Mouse (Mus musculus): ENCODE measurements around the gene Arntl2. TPM values are rescaled to one million over a fixed set of nuclear protein-coding genes. Genes with fewer than 3 reads are reported as not detected.

Arntl2 gene
- total RNA-seq, 1 experiment: 8.4 TPM

DNA sequence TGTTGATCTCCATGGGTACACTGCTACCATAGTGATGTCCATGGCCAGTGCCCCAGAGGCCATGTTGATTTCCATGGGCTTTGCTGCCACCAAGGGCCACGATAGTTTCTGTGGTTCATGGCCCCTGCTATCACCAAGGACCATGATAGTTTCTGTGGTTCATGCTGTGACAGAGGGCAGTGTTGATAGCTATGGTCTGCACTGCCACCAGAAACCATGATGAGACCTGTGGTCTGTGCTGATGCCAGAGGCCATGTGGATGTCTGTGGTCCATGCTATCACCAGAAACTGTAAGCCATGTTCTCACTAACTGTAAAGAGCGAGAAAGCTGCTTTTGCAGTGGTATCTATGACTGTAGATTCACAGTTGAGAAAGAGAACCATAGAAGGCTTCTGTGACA lies 40.7 kb upstream of the Arntl2 start:
- TF ChIP-seq CHD2 (IDR thresholded peaks at IDR 0.05; ENCODE audit: low read depth, low read length): no peak
- no peak for TF ChIP-seq HCFC1 (IDR thresholded peaks at IDR 0.05; ENCODE audit: borderline replicate concordance, insufficient read depth, low read length)
- peaks cover 2 to 6% of the 10 kb centered on the region in 2 experiments; a peak in 2 of 4 replicates for H3K4me1 ChIP-seq (ENCODE audit: control insufficient read depth in 2 of 2, insufficient read depth in 2 of 2, low read length in 2 of 2, poor library complexity in 1 of 2)
- H3K9me3 ChIP-seq (ENCODE audit: control insufficient read depth, insufficient read depth, low read depth, low read length): no peaks in the 10 kb centered on the region
- in situ Hi-C loops (cut with MboI; ENCODE audit: low sequenced_read_pairs in 2 of 2, unreplicated experiment in 2 of 2): no loop called here
- DNase-seq (ENCODE audit: low read depth, low spot score): no peak
- H3K27ac ChIP-seq (ENCODE audit: insufficient read depth, low read depth, low read length, poor library complexity, severe bottlenecking): no peak overlapping the region
- no peak overlapping the region for H3K9ac ChIP-seq (ENCODE audit: insufficient read depth, low read depth, low read length, poor library complexity, severe bottlenecking)
- H3K4me3 ChIP-seq (ENCODE audit: insufficient read depth in 1 of 2, low read depth in 1 of 2, low read length in 2 of 2, poor library complexity in 1 of 2, severe bottlenecking in 1 of 2): no peak overlapping the region
- peaks cover 2% of the 10 kb centered on the region; the same call in 1 of the 2 replicates for H3K36me3 ChIP-seq (ENCODE audit: control insufficient read depth, insufficient read depth, low read length, poor library complexity, severe bottlenecking)

DNA sequence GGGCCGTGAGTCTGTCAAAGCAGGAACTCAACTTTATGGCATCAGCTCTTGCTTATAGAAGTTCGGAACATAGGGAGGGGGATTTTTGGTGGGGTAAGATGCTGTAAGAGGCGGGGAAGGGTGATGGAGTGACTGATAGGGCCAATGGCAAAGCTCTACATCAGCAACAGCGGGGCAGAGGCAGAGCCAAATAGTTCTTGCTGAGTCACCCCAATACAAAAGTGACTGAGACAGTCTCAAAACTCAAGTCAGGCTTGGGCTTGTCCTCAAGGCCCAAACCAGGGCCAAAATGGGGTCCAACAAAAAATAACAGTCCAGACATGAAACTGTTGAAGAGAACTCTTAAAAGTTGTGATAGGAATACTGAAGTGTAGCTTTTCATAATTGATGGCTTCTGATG lies 40.2 kb upstream of the Arntl2 start:
- Histone ChIP-seq H3K27ac (ENCODE audit: insufficient read depth, low read depth, low read length, poor library complexity, severe bottlenecking) (no peak overlapping the region), H3K9ac (ENCODE audit: insufficient read depth, low read depth, low read length, poor library complexity, severe bottlenecking) (no peak overlapping the region), H3K4me3 (ENCODE audit: insufficient read depth in 1 of 2, low read depth in 1 of 2, low read length in 2 of 2, poor library complexity in 1 of 2, severe bottlenecking in 1 of 2) (no peak overlapping the region), H3K9me3 (ENCODE audit: control insufficient read depth, insufficient read depth, low read depth, low read length) (no peaks in the 10 kb centered on the region), H3K4me1 (ENCODE audit: control insufficient read depth in 2 of 2, insufficient read depth in 2 of 2, low read length in 2 of 2, poor library complexity in 1 of 2) (peaks cover 2 to 6% of the 10 kb centered on the region in 2 experiments; a peak in 2 of 4 replicates), H3K36me3 (ENCODE audit: control insufficient read depth, insufficient read depth, low read length, poor library complexity, severe bottlenecking) (no peaks in the 10 kb centered on the region; the same call in 1 of the 2 replicates)
- TF ChIP-seq HCFC1 (IDR thresholded peaks at IDR 0.05; ENCODE audit: borderline replicate concordance, insufficient read depth, low read length) (no peak), ZC3H11A (IDR thresholded peaks at IDR 0.05; ENCODE audit: borderline replicate concordance, low read depth, low read length) (peak; percentile 79), ZNF384 (IDR thresholded peaks at IDR 0.05; ENCODE audit: low read depth, low read length) (no peak), CHD2 (IDR thresholded peaks at IDR 0.05; ENCODE audit: low read depth, low read length) (no peak), MAFK (IDR thresholded peaks at IDR 0.05; ENCODE audit: insufficient read depth, low read depth, low read length) (peak; percentile 88)
- in situ Hi-C loops (cut with MboI; ENCODE audit: low sequenced_read_pairs in 2 of 2, unreplicated experiment in 2 of 2): no loop called here
- no peak for DNase-seq (ENCODE audit: low read depth, low spot score)

DNA sequence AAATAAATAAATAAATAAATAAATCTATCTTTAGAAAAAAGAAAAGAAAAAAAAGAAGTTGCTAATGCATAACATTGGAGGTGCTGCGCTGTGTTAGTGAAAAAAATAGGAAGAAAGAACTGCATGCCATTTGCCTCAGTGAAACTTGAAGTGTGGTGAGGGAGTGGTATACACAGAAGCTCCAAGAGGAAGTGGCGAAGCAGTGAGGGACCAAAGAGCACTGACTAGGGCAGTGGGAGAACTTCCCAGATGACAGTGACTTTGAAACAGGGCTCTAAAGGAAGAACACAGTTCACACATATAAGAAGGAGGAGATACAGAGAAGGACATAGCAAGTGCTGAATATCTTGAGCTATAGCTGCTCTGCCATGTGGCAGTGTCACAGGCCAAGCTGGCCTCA lies 36.8 kb upstream of the Arntl2 start:
- no peak overlapping the region for H3K4me3 ChIP-seq (ENCODE audit: insufficient read depth in 1 of 2, low read depth in 1 of 2, low read length in 2 of 2, poor library complexity in 1 of 2, severe bottlenecking in 1 of 2)
- no peaks in the 10 kb centered on the region for H3K9me3 ChIP-seq (ENCODE audit: control insufficient read depth, insufficient read depth, low read depth, low read length)
- TF ChIP-seq MAFK (IDR thresholded peaks at IDR 0.05; ENCODE audit: insufficient read depth, low read depth, low read length): no peak
- DNase-seq (ENCODE audit: low read depth, low spot score): no peak
- in situ Hi-C loops (cut with MboI; ENCODE audit: low sequenced_read_pairs in 2 of 2, unreplicated experiment in 2 of 2): no loop called here
- no peaks in the 10 kb centered on the region; the same call in 1 of the 2 replicates for H3K36me3 ChIP-seq (ENCODE audit: control insufficient read depth, insufficient read depth, low read length, poor library complexity, severe bottlenecking)
- H3K27ac ChIP-seq (ENCODE audit: insufficient read depth, low read depth, low read length, poor library complexity, severe bottlenecking): no peak overlapping the region
- no peak overlapping the region for H3K9ac ChIP-seq (ENCODE audit: insufficient read depth, low read depth, low read length, poor library complexity, severe bottlenecking)
- 0 out of 4 replicates have a peak, but pooled peaks cover 0 to 4% of the 10 kb centered on the region in 2 experiments for H3K4me1 ChIP-seq (ENCODE audit: control insufficient read depth in 2 of 2, insufficient read depth in 2 of 2, low read length in 2 of 2, poor library complexity in 1 of 2)

DNA sequence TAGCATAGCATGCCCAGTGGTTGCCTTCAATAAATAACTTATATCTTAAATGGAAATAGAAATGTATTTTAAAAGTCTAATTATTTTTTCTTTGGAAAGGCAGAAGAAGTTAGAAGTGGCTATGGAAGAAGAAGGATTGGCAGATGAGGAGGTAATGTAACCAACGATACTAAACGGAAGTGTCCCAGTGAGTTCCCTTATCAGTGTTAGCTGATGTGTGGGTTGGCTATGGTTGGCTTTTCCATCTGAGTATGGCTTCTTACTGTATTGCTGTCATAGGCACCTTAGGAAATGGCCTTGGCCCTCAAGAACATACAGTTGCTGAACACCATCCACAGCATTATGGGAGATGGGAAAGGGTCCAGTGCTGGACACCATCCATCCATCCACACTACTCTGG lies 35.8 kb upstream of the Arntl2 start:
- Histone ChIP-seq H3K4me1 (ENCODE audit: control insufficient read depth in 2 of 2, insufficient read depth in 2 of 2, low read length in 2 of 2, poor library complexity in 1 of 2) (0 out of 4 replicates have a peak, but pooled peaks cover 0 to 3% of the 10 kb centered on the region in 2 experiments), H3K9ac (ENCODE audit: insufficient read depth, low read depth, low read length, poor library complexity, severe bottlenecking) (no peak overlapping the region), H3K36me3 (ENCODE audit: control insufficient read depth, insufficient read depth, low read length, poor library complexity, severe bottlenecking) (peaks cover 2% of the 10 kb centered on the region; the same call in 1 of the 2 replicates), H3K9me3 (ENCODE audit: control insufficient read depth, insufficient read depth, low read depth, low read length) (no peaks in the 10 kb centered on the region), H3K27ac (ENCODE audit: insufficient read depth, low read depth, low read length, poor library complexity, severe bottlenecking) (no peak overlapping the region), H3K4me3 (ENCODE audit: insufficient read depth in 1 of 2, low read depth in 1 of 2, low read length in 2 of 2, poor library complexity in 1 of 2, severe bottlenecking in 1 of 2) (no peak overlapping the region)
- in situ Hi-C loops (cut with MboI; ENCODE audit: low sequenced_read_pairs in 2 of 2, unreplicated experiment in 2 of 2): no loop called here
- DNase-seq (ENCODE audit: low read depth, low spot score): no peak
- no peak for TF ChIP-seq CHD2 (IDR thresholded peaks at IDR 0.05; ENCODE audit: low read depth, low read length)
- TF ChIP-seq ZC3H11A (IDR thresholded peaks at IDR 0.05; ENCODE audit: borderline replicate concordance, low read depth, low read length): no peak
- no peak for TF ChIP-seq HCFC1 (IDR thresholded peaks at IDR 0.05; ENCODE audit: borderline replicate concordance, insufficient read depth, low read length)
- TF ChIP-seq ZNF384 (IDR thresholded peaks at IDR 0.05; ENCODE audit: low read depth, low read length): no peak
- no peak for TF ChIP-seq MAFK (IDR thresholded peaks at IDR 0.05; ENCODE audit: insufficient read depth, low read depth, low read length)

DNA sequence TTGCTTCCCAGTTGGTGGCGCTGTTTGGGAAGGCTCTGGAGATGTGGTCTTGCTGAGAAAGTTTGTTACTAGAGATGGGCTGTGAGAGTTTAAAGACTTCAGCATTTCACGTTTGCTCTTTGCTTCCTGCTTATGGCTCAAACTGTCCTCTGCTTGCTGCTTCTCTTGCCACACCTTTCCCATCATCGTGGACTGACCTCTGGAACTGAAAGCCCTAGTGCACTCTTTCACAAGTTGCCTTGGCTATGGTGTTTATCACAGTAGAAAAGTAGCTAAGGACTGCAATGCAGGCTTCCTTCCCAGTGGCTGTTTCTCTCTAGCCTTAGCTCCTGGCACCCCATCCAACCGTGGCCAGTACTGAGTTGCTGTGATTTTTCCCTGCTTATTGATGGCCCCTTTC lies 35.1 kb upstream of the Arntl2 start:
- TF ChIP-seq ZNF384 (IDR thresholded peaks at IDR 0.05; ENCODE audit: low read depth, low read length): no peak
- TF ChIP-seq ZC3H11A (IDR thresholded peaks at IDR 0.05; ENCODE audit: borderline replicate concordance, low read depth, low read length): no peak
- no peak for TF ChIP-seq MAFK (IDR thresholded peaks at IDR 0.05; ENCODE audit: insufficient read depth, low read depth, low read length)
- no peak for TF ChIP-seq HCFC1 (IDR thresholded peaks at IDR 0.05; ENCODE audit: borderline replicate concordance, insufficient read depth, low read length)
- no peak for TF ChIP-seq CHD2 (IDR thresholded peaks at IDR 0.05; ENCODE audit: low read depth, low read length)
- in situ Hi-C loops (cut with MboI; ENCODE audit: low sequenced_read_pairs in 2 of 2, unreplicated experiment in 2 of 2): no loop called here
- Histone ChIP-seq H3K36me3 (ENCODE audit: control insufficient read depth, insufficient read depth, low read length, poor library complexity, severe bottlenecking) (peaks cover 2% of the 10 kb centered on the region; the same call in 1 of the 2 replicates), H3K4me1 (ENCODE audit: control insufficient read depth in 2 of 2, insufficient read depth in 2 of 2, low read length in 2 of 2, poor library complexity in 1 of 2) (0 out of 4 replicates have a peak, but pooled peaks cover 0 to 2% of the 10 kb centered on the region in 2 experiments), H3K27ac (ENCODE audit: insufficient read depth, low read depth, low read length, poor library complexity, severe bottlenecking) (no peak overlapping the region), H3K9ac (ENCODE audit: insufficient read depth, low read depth, low read length, poor library complexity, severe bottlenecking) (no peak overlapping the region), H3K9me3 (ENCODE audit: control insufficient read depth, insufficient read depth, low read depth, low read length) (no peaks in the 10 kb centered on the region), H3K4me3 (ENCODE audit: insufficient read depth in 1 of 2, low read depth in 1 of 2, low read length in 2 of 2, poor library complexity in 1 of 2, severe bottlenecking in 1 of 2) (no peak overlapping the region)
- DNase-seq (ENCODE audit: low read depth, low spot score): peak; percentile 17
